Mouse (Mus musculus) liver, adult 2 months (tissue): ENCODE results near the gene Gspt1. TPM values are rescaled to one million over a fixed set of nuclear protein-coding genes. Genes with fewer than 3 reads are reported as not detected.
A peak's percentile ranks its signal among the peaks of the same experiment; 100 is the strongest.

Source experiments
- DNase-seq: peaks from one replicate; pipeline ENCODE4 v3.0.0-alpha.2; 2011; ENCODE audit warnings: low read depth, low spot score; ENCODE audit errors: extremely low read depth
- H3K27ac ChIP-seq: fragments of 200-500 bp; replicated peaks from 2 replicates; pipeline ENCODE4 v1.5.1; 2012; ENCODE audit warnings: low read depth, mild to moderate bottlenecking, control low read depth, inconsistent platforms, low read length; ENCODE audit not compliant: insufficient read depth
- H3K27me3 ChIP-seq: fragments of 200-500 bp; 2 replicates; pipeline ENCODE4 v1.6.1; 2012; ENCODE audit warnings: mild to moderate bottlenecking, moderate library complexity, low read length, inconsistent platforms; ENCODE audit not compliant: control insufficient read depth, insufficient read depth
- H3K36me3 ChIP-seq: fragments of 200-500 bp; 2 replicates; pipeline ENCODE4 v1.6.1; 2012; ENCODE audit warnings: low read length, inconsistent platforms; ENCODE audit not compliant: control insufficient read depth, insufficient read depth
- H3K4me1 ChIP-seq: fragments of 200-500 bp; 2 replicates; pipeline ENCODE4 v1.6.1; 2011; ENCODE audit warnings: low read length; ENCODE audit not compliant: control insufficient read depth, insufficient read depth
- H3K4me3 ChIP-seq: fragments of 200-500 bp; 2 replicates; pipeline ENCODE4 v1.5.1; 2011; ENCODE audit warnings: low read depth, mild to moderate bottlenecking, control low read depth, low read length, moderate library complexity; ENCODE audit not compliant: insufficient read depth
- H3K79me2 ChIP-seq: fragments of 200-500 bp; 2 replicates; pipeline ENCODE4 v1.6.1; 2012; ENCODE audit warnings: inconsistent platforms, mild to moderate bottlenecking, low read length, moderate library complexity; ENCODE audit not compliant: control insufficient read depth, insufficient read depth
- H3K9ac ChIP-seq: fragments of 200-500 bp; 2 replicates; pipeline ENCODE4 v1.6.1; 2012; ENCODE audit warnings: low read depth, mild to moderate bottlenecking, control low read depth, inconsistent platforms, low read length
- CTCF ChIP-seq: fragments of 200-500 bp; IDR thresholded peaks from 2 replicates; pipeline ENCODE4 v1.5.1; 2011; ENCODE audit warnings: low read depth, low read length, control low read depth
- POLR2A ChIP-seq: fragments of 200-500 bp; IDR thresholded peaks from 2 replicates; pipeline ENCODE4 v1.6.1; 2011; ENCODE audit warnings: low read length, control low read depth; ENCODE audit not compliant: insufficient read depth; ENCODE audit errors: extremely low read depth
- WGBS: fragments of 180-500 bp; shearing (Covaris S2); methylation state at CpG from one replicate; pipeline ENCODE4 v1.1.7; 2018; 5-methylcytosine and 5-hydroxymethylcytosine counted together
- polyA plus RNA-seq: library from polyadenylated mRNA; depleted of rRNA; stranded (reverse); fragments of >200 nt; gene quantifications from 2 replicates; pipeline ENCODE4 v1.2.3, GENCODE M21; 2012
- total RNA-seq: library from RNA; depleted of rRNA; stranded (reverse); fragments of >200 nt; gene quantifications from 2 replicates; pipeline ENCODE4 v1.2.3, GENCODE M21; 2014

Gspt1 gene
- total and polyA plus RNA-seq, 2 experiments: 19.7 to 35.9 TPM

- Histone ChIP-seq H3K36me3 (no peaks in the 10 kb centered on the region), H3K4me1 (peaks cover 10% of the 10 kb centered on the region), H3K27me3 (no peaks in the 10 kb centered on the region), H3K27ac (no peak overlapping the region), H3K79me2 (no peaks in the 10 kb centered on the region), H3K9ac (no peak overlapping the region), H3K4me3 (no peak overlapping the region)
- DNase-seq: peak; percentile 71
- TF ChIP-seq CTCF: no peak
- TF ChIP-seq POLR2A: no peak
- 6% methylated on average over 6 of the region's 6 CpGs for WGBS
Observed at GRCm38 (mm10) chr16:11269808-11270207, 15.7 kb upstream of the Gspt1 start.

GRCm38 (mm10) chr16:11266556-11266955 lies 12.4 kb upstream of the Gspt1 start:
- 36% methylated on average over 2 of the region's 2 CpGs for WGBS
- peak; percentile 96 for DNase-seq
- H3K4me1 ChIP-seq: peaks cover 10% of the 10 kb centered on the region
- H3K4me3 ChIP-seq: no peak overlapping the region
- no peak overlapping the region for H3K9ac ChIP-seq
- peak overlapping the region; percentile 84 for H3K27ac ChIP-seq
- H3K36me3 ChIP-seq: no peaks in the 10 kb centered on the region
- H3K27me3 ChIP-seq: no peaks in the 10 kb centered on the region
- no peaks in the 10 kb centered on the region for H3K79me2 ChIP-seq
- TF ChIP-seq CTCF: no peak
- TF ChIP-seq POLR2A: no peak

DNA sequence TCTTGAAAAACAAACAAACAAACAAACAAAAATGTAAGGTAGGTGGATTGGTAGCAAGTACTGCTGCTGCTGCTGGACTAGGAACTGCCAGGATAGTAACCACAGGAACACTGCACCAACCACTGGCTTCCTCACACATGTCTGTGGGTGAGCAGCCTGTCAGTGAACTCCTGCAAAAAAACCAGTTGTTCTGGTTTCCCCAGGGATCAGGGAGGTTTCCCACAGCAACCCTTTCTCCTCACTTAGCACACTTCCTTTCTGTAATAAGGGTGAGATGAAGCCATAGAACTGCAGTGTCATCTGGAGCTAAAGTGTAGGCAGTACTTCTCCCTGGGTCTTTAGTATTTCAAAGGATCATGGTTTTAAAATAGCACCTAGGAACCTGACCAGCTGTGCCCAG lies 9.1 kb upstream of the Gspt1 start:
- no peak overlapping the region for H3K27ac ChIP-seq
- H3K79me2 ChIP-seq: no peaks in the 10 kb centered on the region
- no peak overlapping the region for H3K4me3 ChIP-seq
- no peak overlapping the region for H3K9ac ChIP-seq
- TF ChIP-seq POLR2A (no peak), CTCF (no peak)
- peaks cover 12% of the 10 kb centered on the region for H3K4me1 ChIP-seq
- H3K36me3 ChIP-seq: no peaks in the 10 kb centered on the region
- H3K27me3 ChIP-seq: no peaks in the 10 kb centered on the region
- no peak for DNase-seq

GRCm38 (mm10) chr16:11254723-11255164 lies 619 bp upstream of the Gspt1 start:
- DNase-seq: no peak
- TF ChIP-seq CTCF (no peak), POLR2A (no peak)
- Histone ChIP-seq H3K4me3 (peak overlapping the region; percentile 75), H3K9ac (peak overlapping the region; percentile 75), H3K27me3 (no peaks in the 10 kb centered on the region), H3K36me3 (no peaks in the 10 kb centered on the region), H3K79me2 (peaks cover 15% of the 10 kb centered on the region; the same call in 1 of the 2 replicates), H3K4me1 (peaks cover 8% of the 10 kb centered on the region), H3K27ac (peak overlapping the region; percentile 84)
- WGBS: 10% methylated on average over 10 of the region's 10 CpGs

DNA sequence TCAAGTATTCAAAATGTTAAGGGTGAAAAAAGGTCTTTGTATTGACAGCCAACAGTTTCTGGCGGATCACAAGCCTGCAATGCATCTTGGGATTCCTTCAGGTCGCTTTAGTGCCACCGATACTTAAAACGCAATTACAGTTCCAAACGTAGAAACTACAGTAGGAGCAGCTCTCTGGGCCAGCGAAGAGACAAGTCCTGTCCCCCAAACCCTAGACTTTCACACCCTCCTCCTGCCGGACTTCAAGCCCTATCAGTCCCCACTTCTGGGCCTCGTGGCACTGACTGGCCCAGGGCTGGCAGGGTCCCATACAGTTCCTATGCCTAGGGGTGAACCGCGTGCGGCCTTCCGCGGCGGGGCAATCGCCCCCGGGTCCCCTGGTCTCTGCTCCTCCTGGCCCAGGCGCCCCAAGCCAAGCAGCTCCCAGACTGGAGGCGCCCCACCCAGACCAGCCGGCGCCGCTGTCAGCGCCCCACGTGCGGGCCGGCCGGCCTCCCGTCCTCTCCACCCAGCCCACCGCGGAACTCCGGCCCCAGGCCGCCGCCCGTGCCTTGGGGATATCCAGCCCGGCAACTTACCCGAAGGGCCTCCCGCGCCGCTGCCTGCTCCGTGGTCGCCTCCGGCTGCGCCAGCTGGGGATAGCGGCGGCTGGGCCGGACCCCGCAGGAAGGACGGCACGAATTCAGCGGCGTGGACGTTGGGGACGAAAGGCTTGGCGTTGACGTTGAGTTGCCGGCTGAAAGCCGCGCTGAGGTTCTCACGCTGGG lies 877 bp downstream of the Gspt1 start:
- H3K9ac ChIP-seq: peak overlapping the region; percentile 83
- H3K4me3 ChIP-seq: peak overlapping the region; percentile 79
- no peaks in the 10 kb centered on the region for H3K36me3 ChIP-seq
- peak overlapping the region; percentile 77 for H3K27ac ChIP-seq
- H3K4me1 ChIP-seq: peaks cover 9% of the 10 kb centered on the region
- no peak for TF ChIP-seq CTCF
- TF ChIP-seq POLR2A: no peak
- peak; percentile 78 for DNase-seq
- no peaks in the 10 kb centered on the region for H3K27me3 ChIP-seq
- under 1% methylated on average over 57 of the region's 58 CpGs for WGBS
- H3K79me2 ChIP-seq: peaks cover 21% of the 10 kb centered on the region; the same call in 1 of the 2 replicates

DNA sequence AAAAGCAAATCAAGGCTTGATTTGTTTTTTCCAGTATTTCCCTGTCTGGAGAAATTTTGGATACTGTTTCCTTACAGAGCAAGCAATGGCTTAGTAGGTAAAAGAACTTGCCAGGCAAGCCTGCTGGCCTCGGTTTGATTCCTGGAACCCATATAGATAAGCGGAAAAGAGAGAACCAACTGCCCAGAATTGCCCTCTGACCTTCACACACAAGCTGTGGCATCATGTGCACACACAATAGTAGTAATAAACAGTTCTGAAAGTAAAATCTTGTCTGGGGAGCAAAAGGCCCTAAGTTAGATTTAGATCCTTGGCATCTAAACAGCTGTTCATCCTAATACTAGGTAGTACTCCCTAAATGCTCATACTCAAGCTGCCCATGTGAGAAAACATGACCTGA lies 6.3 kb downstream of the Gspt1 start:
- DNase-seq: peak; percentile 63
- peaks cover 33% of the 10 kb centered on the region for H3K79me2 ChIP-seq
- peak overlapping the region; percentile 33 for H3K27ac ChIP-seq
- H3K36me3 ChIP-seq: no peaks in the 10 kb centered on the region
- H3K27me3 ChIP-seq: no peaks in the 10 kb centered on the region
- H3K9ac ChIP-seq: no peak overlapping the region
- peaks cover 30% of the 10 kb centered on the region for H3K4me1 ChIP-seq
- TF ChIP-seq CTCF (no peak), POLR2A (no peak)
- 8% methylated on average over 2 of the region's 2 CpGs for WGBS
- H3K4me3 ChIP-seq: no peak overlapping the region
